Mouse (Mus musculus): Measurements from ENCODE around the gene Lpp.

Gene Lpp

GRCm38 (mm10) chr16:24629218-24630172 lies 236.2 kb downstream of the Lpp start:
- no peak for DNase-seq (ENCODE audit: low spot score)

GRCm38 (mm10) chr16:24635381-24635919 lies 242.1 kb downstream of the Lpp start:
- no peak for DNase-seq (ENCODE audit: low spot score)

- no peak for DNase-seq (ENCODE audit: low spot score)
Observed at GRCm38 (mm10) chr16:24636894-24637293, 243.6 kb downstream of the Lpp start.

GRCm38 (mm10) chr16:24641003-24641797 lies 247.9 kb downstream of the Lpp start:
- DNase-seq (ENCODE audit: low spot score), result no peak

GRCm38 (mm10) chr16:24643024-24643635 lies 249.8 kb downstream of the Lpp start:
- DNase-seq (ENCODE audit: low spot score), result no peak

GRCm38 (mm10) chr16:24644154-24644553 lies 250.8 kb downstream of the Lpp start:
- no peak for DNase-seq (ENCODE audit: low spot score)

- DNase-seq (ENCODE audit: low spot score), result no peak
Observed at GRCm38 (mm10) chr16:24644760-24645406, 251.6 kb downstream of the Lpp start.

GRCm38 (mm10) chr16:24645906-24646603 lies 252.7 kb downstream of the Lpp start:
- no peak for DNase-seq (ENCODE audit: low spot score)

GRCm38 (mm10) chr16:24651655-24652654 lies 258.6 kb downstream of the Lpp start:
- no peak for DNase-seq (ENCODE audit: low spot score)

- no peak for DNase-seq (ENCODE audit: low spot score)
Observed at GRCm38 (mm10) chr16:24653041-24653440, 259.7 kb downstream of the Lpp start.

GRCm38 (mm10) chr16:24655116-24655515 lies 261.8 kb downstream of the Lpp start:
- no peak for DNase-seq (ENCODE audit: low spot score)

- no peak for DNase-seq (ENCODE audit: low spot score)
Observed at GRCm38 (mm10) chr16:24656026-24656425, 262.7 kb downstream of the Lpp start.

- DNase-seq (ENCODE audit: low spot score), result no peak
Observed at GRCm38 (mm10) chr16:24656752-24657151, 263.4 kb downstream of the Lpp start.

GRCm38 (mm10) chr16:24659049-24659448 lies 265.7 kb downstream of the Lpp start:
- no peak for DNase-seq (ENCODE audit: low spot score)

GRCm38 (mm10) chr16:24664131-24664530 lies 270.8 kb downstream of the Lpp start:
- DNase-seq (ENCODE audit: low spot score), result no peak

- no peak for DNase-seq (ENCODE audit: low spot score)
Observed at GRCm38 (mm10) chr16:24669718-24670460, 276.6 kb downstream of the Lpp start.

GRCm38 (mm10) chr16:24678942-24679341 lies 285.6 kb downstream of the Lpp start:
- DNase-seq (ENCODE audit: low spot score), result no peak

- DNase-seq (ENCODE audit: low spot score), result no peak
Observed at GRCm38 (mm10) chr16:24695062-24695461, 301.8 kb downstream of the Lpp start.

GRCm38 (mm10) chr16:24704215-24704614 lies 310.9 kb downstream of the Lpp start:
- DNase-seq (ENCODE audit: low spot score), result no peak

All from testis, postnatal 10 days (tissue).